Mouse (Mus musculus): ENCODE data around the gene Tgif2.
"Not testable (repeated sequence)": the region's sequence is repeated elsewhere in the genome, so short reads cannot be mapped to it uniquely, and the experiment has no call there.

The Tgif2 gene

GRCm38 (mm10) chr2:156839319-156840191 is at the start of gene Tgif2:
Tgif2 (plus strand) TSS chr2:156840007.
- DNase-seq (ENCODE audit: low read depth) = peak; percentile 92

- DNase-seq (ENCODE audit: low read depth) = no peak
Observed at GRCm38 (mm10) chr2:156798516-156798915, 41.3 kb upstream of the Tgif2 start.

GRCm38 (mm10) chr2:156801045-156801444 is 38.8 kb upstream of the Tgif2 start:
- DNase-seq (ENCODE audit: low read depth) = no peak

GRCm38 (mm10) chr2:156802116-156802515 is 37.7 kb upstream of the Tgif2 start:
- DNase-seq (ENCODE audit: low read depth) = not testable (repeated sequence)

- no peak for DNase-seq (ENCODE audit: low read depth)
Observed at GRCm38 (mm10) chr2:156803698-156804372, 36.0 kb upstream of the Tgif2 start.

- no peak for DNase-seq (ENCODE audit: low read depth)
Observed at GRCm38 (mm10) chr2:156804589-156804988, 35.2 kb upstream of the Tgif2 start.

- no peak for DNase-seq (ENCODE audit: low read depth)
Observed at GRCm38 (mm10) chr2:156806886-156807285, 32.9 kb upstream of the Tgif2 start.

GRCm38 (mm10) chr2:156809579-156809978 is 30.2 kb upstream of the Tgif2 start:
- DNase-seq (ENCODE audit: low read depth) = peak; percentile 68

GRCm38 (mm10) chr2:156810716-156811115 is 29.1 kb upstream of the Tgif2 start:
- no peak for DNase-seq (ENCODE audit: low read depth)

- DNase-seq (ENCODE audit: low read depth) = no peak
Observed at GRCm38 (mm10) chr2:156811556-156811955, 28.3 kb upstream of the Tgif2 start.

GRCm38 (mm10) chr2:156814344-156814801 is 25.4 kb upstream of the Tgif2 start:
- DNase-seq (ENCODE audit: low read depth) = no peak

- DNase-seq (ENCODE audit: low read depth) = no peak
Observed at GRCm38 (mm10) chr2:156814893-156815292, 24.9 kb upstream of the Tgif2 start.

- DNase-seq (ENCODE audit: low read depth) = no peak
Observed at GRCm38 (mm10) chr2:156815412-156815811, 24.4 kb upstream of the Tgif2 start.

GRCm38 (mm10) chr2:156816116-156816515 is 23.7 kb upstream of the Tgif2 start:
- DNase-seq (ENCODE audit: low read depth) = no peak

- not testable (repeated sequence) for DNase-seq (ENCODE audit: low read depth)
Observed at GRCm38 (mm10) chr2:156825128-156825527, 14.7 kb upstream of the Tgif2 start.

- DNase-seq (ENCODE audit: low read depth) = no peak
Observed at GRCm38 (mm10) chr2:156834336-156834735, 5.5 kb upstream of the Tgif2 start.

- no peak for DNase-seq (ENCODE audit: low read depth)
Observed at GRCm38 (mm10) chr2:156838839-156839238, 968 bp upstream of the Tgif2 start.

GRCm38 (mm10) chr2:156840301-156841027 is 657 bp downstream of the Tgif2 start:
- DNase-seq (ENCODE audit: low read depth) = no peak

GRCm38 (mm10) chr2:156841028-156841840 is 1.4 kb downstream of the Tgif2 start:
- peak; percentile 76 for DNase-seq (ENCODE audit: low read depth)

GRCm38 (mm10) chr2:156841841-156842706 is 2.3 kb downstream of the Tgif2 start:
- DNase-seq (ENCODE audit: low read depth) = peak; percentile 82

- no peak for DNase-seq (ENCODE audit: low read depth)
Observed at GRCm38 (mm10) chr2:156842711-156843110, 2.9 kb downstream of the Tgif2 start.

Data from induced T-regulatory cell, adult 2 months (primary cell).